Mouse (Mus musculus) G1E (cell line): ENCODE results near the gene Fgf18. TPM values are rescaled to one million over a fixed set of nuclear protein-coding genes. Genes with fewer than 3 reads are reported as not detected.

ENCODE experiments used
- ATAC-seq: 2 replicates; pipeline ENCODE4 v1.8.0; 2016; ENCODE audit warnings: mild to moderate bottlenecking; ENCODE audit not compliant: insufficient number of reproducible peaks, poor library complexity, low FRiP score, severe bottlenecking; ENCODE audit errors: extremely low read depth
- DNase-seq: peaks from one replicate; pipeline ENCODE4 v3.0.0; 2012; ENCODE audit warnings: low spot score
- H3K27me3 ChIP-seq: 2 replicates; pipeline ENCODE4 v1.6.1; 2012; ENCODE audit warnings: mild to moderate bottlenecking, low read length, inconsistent platforms; ENCODE audit not compliant: insufficient read depth
- H3K36me3 ChIP-seq: replicated peaks from 2 replicates; pipeline ENCODE3; 2012; ENCODE audit warnings: mild to moderate bottlenecking, inconsistent platforms
- H3K4me1 ChIP-seq: 2 replicates; pipeline ENCODE4 v1.6.1; 2012; ENCODE audit warnings: low read depth, low read length, inconsistent platforms, mixed read lengths; ENCODE audit not compliant: insufficient read depth
- H3K4me3 ChIP-seq: 2 replicates; pipeline ENCODE4 v1.5.1; 2012; ENCODE audit warnings: low read depth, mild to moderate bottlenecking, inconsistent platforms, low read length, moderate library complexity, mixed read lengths
- H3K9me3 ChIP-seq: replicated peaks from 2 replicates; pipeline ENCODE4 v1.6.1; 2012; ENCODE audit warnings: inconsistent platforms
- CTCF ChIP-seq: IDR thresholded peaks from 2 replicates; pipeline ENCODE4 v1.5.1; 2012; ENCODE audit warnings: low read depth, low read length, inconsistent platforms, mixed read lengths
- GATA1 ChIP-seq: IDR thresholded peaks from 2 replicates; pipeline ENCODE4 v1.6.1; 2012; ENCODE audit warnings: borderline replicate concordance, low read length, inconsistent platforms, mixed read lengths
- GATA2 ChIP-seq: IDR thresholded peaks from 2 replicates; pipeline ENCODE4 v1.6.1; 2012; ENCODE audit warnings: low read depth, low read length, inconsistent platforms, borderline replicate concordance
- POLR2AphosphoS5 ChIP-seq: IDR thresholded peaks from 2 replicates; pipeline ENCODE4 v1.6.1; 2012; ENCODE audit warnings: low read depth, low read length, inconsistent platforms; ENCODE audit not compliant: insufficient replicate concordance
- TAL1 ChIP-seq: conservative IDR thresholded peaks from 2 replicates; pipeline ENCODE4 v1.6.1; 2012; ENCODE audit warnings: low read depth, low read length, inconsistent platforms, mixed read lengths
- polyA plus RNA-seq: library from polyadenylated mRNA; stranded (reverse); fragments of >175 nt; gene quantifications from 2 replicates; pipeline ENCODE4 v1.2.3, GENCODE M21; 2012
- total RNA-seq, 2 experiments: library from RNA; stranded (forward) in 1 of 2; stranded (reverse) in 1 of 2; fragments of 200-1000 nt in 1 of 2; fragments of >200 nt in 1 of 2; fragmentation: Nextera tagmentation in 1 of 2; gene quantifications; 2 replicates each; pipeline ENCODE4 v1.2.3; 2014 to 2017

The Fgf18 gene
- total and polyA plus RNA-seq, 3 experiments: not detected

DNA sequence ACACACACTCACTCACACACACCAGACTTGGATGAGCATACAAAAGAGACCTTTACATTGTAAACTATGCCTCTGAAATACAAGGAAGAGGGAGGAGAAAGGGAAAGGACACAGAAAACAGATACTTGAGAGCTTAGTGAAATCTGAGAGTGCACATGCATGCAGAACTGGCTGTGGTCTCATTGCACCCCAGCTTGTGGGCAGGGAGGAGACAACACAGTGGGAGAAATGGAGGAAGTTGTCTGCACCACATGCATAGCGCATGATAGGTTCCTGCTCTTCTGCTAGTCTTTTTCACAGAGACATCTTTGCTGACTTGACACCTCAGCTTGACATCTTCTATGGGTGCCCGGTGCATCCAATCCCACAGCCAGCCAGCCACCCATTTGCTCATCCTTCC is 63.2 kb downstream of the Fgf18 start:
- no peak for DNase-seq
- Histone ChIP-seq H3K36me3 (no peaks in the 10 kb centered on the region), H3K9me3 (no peaks in the 10 kb centered on the region), H3K4me3 (no peak overlapping the region), H3K4me1 (no peaks in the 10 kb centered on the region), H3K27me3 (0 out of 2 replicates have a peak, but pooled peaks cover 5% of the 10 kb centered on the region)
- ATAC-seq: no peak
- no peak for TF ChIP-seq GATA2
- TF ChIP-seq TAL1: no peak
- no peak for TF ChIP-seq GATA1
- no peak for TF ChIP-seq POLR2AphosphoS5
- no peak for TF ChIP-seq CTCF

DNA sequence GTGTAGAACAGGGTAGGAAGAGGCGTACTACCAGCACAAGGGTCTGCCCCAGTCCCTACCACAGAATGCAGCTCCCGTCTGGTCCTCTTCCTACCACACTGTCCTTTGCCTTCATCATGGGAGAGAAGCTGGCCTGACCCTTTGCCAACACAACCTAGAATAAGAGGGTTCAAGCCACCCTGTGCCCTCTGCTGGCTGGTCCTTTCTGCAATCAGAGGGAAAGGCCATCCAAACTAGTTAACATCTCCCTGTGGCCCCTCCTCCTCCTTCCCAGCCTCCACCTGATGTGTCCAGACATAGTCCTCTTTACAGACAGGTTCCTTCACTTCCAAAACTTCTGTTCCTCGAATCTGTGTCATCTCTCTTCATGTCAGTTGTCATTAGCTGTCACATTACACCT is 66.0 kb downstream of the Fgf18 start:
- ATAC-seq (no peak), DNase-seq (no peak)
- no peak overlapping the region for H3K4me3 ChIP-seq
- TF ChIP-seq GATA1 (no peak), GATA2 (no peak), CTCF (no peak), TAL1 (no peak), POLR2AphosphoS5 (no peak)
- no peaks in the 10 kb centered on the region for H3K36me3 ChIP-seq
- H3K9me3 ChIP-seq: no peaks in the 10 kb centered on the region
- no peaks in the 10 kb centered on the region for H3K4me1 ChIP-seq
- H3K27me3 ChIP-seq: peaks cover 7% of the 10 kb centered on the region; the same call in 1 of the 2 replicates

DNA sequence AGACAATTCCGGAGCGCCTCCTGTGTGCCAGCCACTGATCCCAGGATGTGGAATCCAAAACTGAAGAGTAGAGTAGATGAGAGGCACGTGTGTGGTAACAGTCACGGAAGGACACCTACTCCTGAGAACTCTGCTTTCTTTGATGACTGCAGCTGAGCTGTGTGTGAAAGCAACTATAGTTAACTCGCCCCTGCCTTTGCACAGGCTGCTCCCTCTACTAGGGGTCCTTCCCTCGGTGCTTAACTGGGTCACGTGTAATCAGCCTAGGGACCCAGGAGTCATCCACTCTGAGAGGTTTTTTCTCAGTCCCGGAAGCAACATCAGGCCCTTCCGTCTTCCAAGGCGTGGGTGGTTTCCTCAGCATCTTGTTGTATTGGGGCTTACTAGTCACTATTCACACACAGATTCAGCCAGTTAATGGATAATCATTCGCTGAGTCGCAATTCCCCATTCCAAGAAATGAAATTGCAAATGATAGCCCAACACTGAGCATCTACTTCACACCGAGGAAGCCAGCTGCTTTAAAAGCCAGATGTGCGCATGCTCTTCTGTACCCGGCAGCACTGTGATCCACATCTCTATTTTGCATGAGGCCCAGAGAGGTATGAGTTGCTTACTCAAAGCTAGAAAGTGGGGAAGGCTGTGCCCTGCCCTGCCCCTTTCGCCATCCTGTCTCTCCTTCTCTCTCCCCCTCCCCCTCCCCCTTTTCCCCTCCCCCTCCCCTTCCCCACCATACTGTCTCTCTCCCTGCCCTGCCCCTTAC is 67.0 kb downstream of the Fgf18 start:
- H3K4me3 ChIP-seq: no peak overlapping the region
- ATAC-seq: no peak

DNA sequence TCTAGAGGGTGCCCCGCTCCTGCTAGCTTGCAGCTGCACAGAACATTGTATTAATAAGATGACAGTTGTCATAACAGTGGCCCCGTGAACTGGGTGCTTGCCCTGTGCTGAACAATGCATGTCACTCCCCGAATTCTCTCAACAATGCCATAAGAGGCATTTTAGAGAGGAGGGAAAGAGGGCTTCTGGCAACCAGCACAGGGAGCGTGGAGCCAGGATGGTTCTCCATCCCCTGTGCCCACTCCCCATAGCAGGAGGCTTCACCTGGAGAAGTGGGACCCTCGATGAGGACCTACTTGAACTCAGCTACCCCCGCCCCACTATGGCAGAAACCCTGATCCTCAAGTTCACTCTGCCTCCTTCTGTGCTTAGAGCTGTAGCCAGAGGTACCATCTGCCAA is 67.8 kb downstream of the Fgf18 start:
- H3K4me3 ChIP-seq: no peak overlapping the region
- ATAC-seq: no peak
- DNase-seq: no peak
- no peak for TF ChIP-seq TAL1
- no peak for TF ChIP-seq GATA2
- no peak for TF ChIP-seq POLR2AphosphoS5
- no peak for TF ChIP-seq GATA1
- no peak for TF ChIP-seq CTCF
- peaks cover 7% of the 10 kb centered on the region; the same call in 1 of the 2 replicates for H3K27me3 ChIP-seq
- H3K36me3 ChIP-seq: no peaks in the 10 kb centered on the region
- no peaks in the 10 kb centered on the region for H3K4me1 ChIP-seq
- no peaks in the 10 kb centered on the region for H3K9me3 ChIP-seq

More for the DNA sequence above, 67.0 kb downstream of the Fgf18 start:
- H3K4me1 ChIP-seq: no peaks in the 10 kb centered on the region
- H3K27me3 ChIP-seq: peaks cover 7% of the 10 kb centered on the region; the same call in 1 of the 2 replicates
- no peaks in the 10 kb centered on the region for H3K9me3 ChIP-seq
- DNase-seq: no peak
- TF ChIP-seq POLR2AphosphoS5: no peak
- no peak for TF ChIP-seq CTCF
- TF ChIP-seq TAL1: no peak
- no peak for TF ChIP-seq GATA2
- no peak for TF ChIP-seq GATA1
- no peaks in the 10 kb centered on the region for H3K36me3 ChIP-seq

DNA sequence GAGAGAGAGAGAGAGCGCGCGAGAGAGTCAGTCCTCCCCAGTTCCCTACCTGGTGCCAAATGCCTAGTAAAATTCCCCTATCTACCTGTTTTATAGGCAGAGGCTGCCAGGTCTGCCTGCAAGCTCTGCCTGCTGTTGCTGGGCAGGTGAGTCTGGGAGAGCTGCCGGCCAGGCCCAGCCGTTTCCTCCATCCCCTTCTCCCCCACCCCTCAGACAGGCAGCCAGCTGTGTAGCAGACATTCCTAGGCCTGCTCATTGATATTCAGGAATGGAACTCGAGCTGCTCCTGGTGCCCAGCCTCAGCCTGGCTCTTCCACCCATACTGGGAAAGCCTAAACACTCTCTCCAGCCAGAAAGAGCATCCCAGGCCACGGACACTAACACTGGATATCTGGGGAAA is 69.2 kb downstream of the Fgf18 start:
- Histone ChIP-seq H3K27me3 (peaks cover 2% of the 10 kb centered on the region; the same call in 1 of the 2 replicates), H3K36me3 (no peaks in the 10 kb centered on the region), H3K4me3 (no peak overlapping the region), H3K4me1 (no peaks in the 10 kb centered on the region), H3K9me3 (no peaks in the 10 kb centered on the region)
- DNase-seq (no peak), ATAC-seq (no peak)
- TF ChIP-seq TAL1 (no peak), GATA2 (no peak), GATA1 (no peak), POLR2AphosphoS5 (no peak), CTCF (no peak)

DNA sequence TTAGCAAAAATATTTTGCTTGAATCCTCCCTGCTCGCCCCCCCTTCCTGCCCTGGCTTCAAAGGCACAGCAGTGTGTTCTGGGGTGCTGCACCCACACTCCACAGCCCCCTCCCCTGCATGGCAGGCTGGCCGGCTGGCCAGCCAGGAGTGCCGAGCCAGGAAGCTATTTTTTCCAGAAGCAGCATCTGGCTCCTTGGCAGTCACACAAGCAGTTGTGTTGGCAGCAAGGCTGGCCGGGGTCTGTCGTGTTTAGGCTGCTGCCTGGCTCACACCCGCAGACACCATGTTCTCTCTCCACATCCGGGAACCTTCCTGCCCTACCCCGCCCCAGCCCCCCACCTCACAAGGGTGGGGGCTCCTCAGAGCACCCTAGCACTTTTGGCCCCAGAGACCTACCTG is 71.9 kb downstream of the Fgf18 start:
- H3K27me3 ChIP-seq: peaks cover 2% of the 10 kb centered on the region; the same call in 1 of the 2 replicates
- no peaks in the 10 kb centered on the region for H3K9me3 ChIP-seq
- no peak for ATAC-seq
- DNase-seq: no peak
- TF ChIP-seq POLR2AphosphoS5: no peak
- no peak for TF ChIP-seq CTCF
- no peak for TF ChIP-seq TAL1
- TF ChIP-seq GATA1: no peak
- no peak for TF ChIP-seq GATA2
- H3K4me1 ChIP-seq: no peaks in the 10 kb centered on the region
- no peak overlapping the region for H3K4me3 ChIP-seq
- no peaks in the 10 kb centered on the region for H3K36me3 ChIP-seq

DNA sequence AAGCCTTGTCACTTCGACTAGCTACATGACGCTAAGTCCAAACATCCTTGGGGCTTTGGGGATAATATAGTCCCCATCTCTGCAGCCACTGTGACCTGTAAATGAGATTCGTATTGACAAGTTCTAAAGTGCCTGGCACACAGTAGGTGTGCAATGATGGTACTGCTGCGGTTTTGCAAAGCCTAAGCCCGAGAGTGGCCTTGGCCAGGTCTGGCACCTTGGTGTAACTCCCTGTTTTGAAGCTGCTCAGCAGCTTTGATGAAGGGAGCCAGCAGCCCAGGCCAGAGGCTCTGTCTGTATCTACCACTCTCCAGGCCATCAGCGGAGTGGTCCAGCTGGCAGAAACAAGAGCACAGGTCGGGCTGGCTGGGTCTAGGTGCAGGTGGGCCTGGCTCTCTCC is 72.7 kb downstream of the Fgf18 start:
- no peak for TF ChIP-seq GATA2
- no peak for TF ChIP-seq TAL1
- H3K36me3 ChIP-seq: no peaks in the 10 kb centered on the region
- no peak for DNase-seq
- peaks cover 2% of the 10 kb centered on the region; the same call in 1 of the 2 replicates for H3K27me3 ChIP-seq
- H3K4me3 ChIP-seq: no peak overlapping the region
- H3K4me1 ChIP-seq: no peaks in the 10 kb centered on the region
- no peaks in the 10 kb centered on the region for H3K9me3 ChIP-seq
- ATAC-seq: no peak
